Mouse (Mus musculus): ENCODE measurements around the gene BC051665. TPM values are rescaled to one million over a fixed set of nuclear protein-coding genes. Genes with fewer than 3 reads are reported as not detected.

Gene BC051665
- total RNA-seq, 1 experiment from 2014 or later, result not detected

DNA sequence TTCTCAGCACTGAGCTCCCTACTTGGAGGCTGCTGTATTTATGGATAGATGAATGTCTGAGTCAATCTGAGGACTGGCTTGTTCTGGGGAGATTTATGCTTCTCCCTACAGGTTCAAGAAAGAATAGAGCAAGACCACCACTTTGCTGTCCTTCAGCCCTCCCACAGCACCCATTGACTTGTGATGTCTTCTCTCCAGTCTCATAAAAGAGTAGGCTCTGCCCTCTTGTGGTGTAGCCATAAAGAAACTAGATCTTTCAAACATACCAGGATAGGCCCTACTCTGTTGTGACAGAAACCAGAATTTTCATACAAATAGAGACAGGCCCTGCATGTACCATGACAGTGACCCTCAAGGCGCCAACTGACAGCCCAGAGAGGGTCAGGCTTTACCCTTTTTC is 39.0 kb downstream of the BC051665 start:
- no peak for ATAC-seq (replicated peaks in 1 of 2; ENCODE audit: insufficient read depth in 1 of 2, low FRiP score in 2 of 2, low TSS enrichment in 1 of 2, low read depth in 1 of 2, poor library complexity in 2 of 2, severe bottlenecking in 2 of 2)

DNA sequence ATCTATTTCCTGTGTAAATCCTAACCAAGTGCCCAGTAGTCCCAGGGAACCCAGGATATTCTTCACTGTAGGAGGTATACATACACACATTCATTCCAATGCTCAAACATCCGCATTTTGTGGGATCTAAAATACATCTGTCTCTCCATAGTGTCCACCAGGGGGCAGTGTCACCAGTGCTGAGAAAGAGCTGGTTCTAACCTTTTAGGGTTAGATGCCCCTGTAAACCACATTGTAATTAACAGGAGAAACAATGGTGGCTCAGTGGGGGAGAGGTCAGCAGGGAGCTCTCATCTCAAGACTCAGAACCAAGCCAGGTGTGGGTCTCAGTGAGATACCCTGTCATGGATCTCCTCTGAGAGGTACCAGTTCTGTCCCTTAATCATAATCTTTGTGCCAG is 39.9 kb downstream of the BC051665 start:
- ATAC-seq (replicated peaks in 1 of 2; ENCODE audit: insufficient read depth in 1 of 2, low FRiP score in 2 of 2, low TSS enrichment in 1 of 2, low read depth in 1 of 2, poor library complexity in 2 of 2, severe bottlenecking in 2 of 2), result no peak

DNA sequence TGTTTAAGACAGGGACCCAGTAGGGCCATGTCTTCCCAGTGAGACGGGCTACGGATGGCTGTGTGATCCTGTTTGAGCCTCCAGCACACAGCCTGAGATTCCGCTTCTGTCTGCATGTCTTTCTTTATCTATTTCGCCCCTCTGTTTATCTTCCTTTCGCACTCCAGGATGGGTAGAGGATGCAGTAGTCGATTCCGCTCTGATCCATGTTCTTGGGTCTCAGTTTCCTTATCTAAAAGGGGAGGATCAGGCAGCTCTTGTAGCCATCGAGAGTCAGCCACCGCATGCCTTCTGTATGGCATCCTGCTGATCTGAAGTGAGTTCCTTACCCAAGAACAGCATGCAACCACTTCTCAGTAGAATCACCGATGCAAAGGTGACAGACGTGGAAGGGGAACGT is 40.8 kb downstream of the BC051665 start:
- no peak for ATAC-seq (replicated peaks in 1 of 2; ENCODE audit: insufficient read depth in 1 of 2, low FRiP score in 2 of 2, low TSS enrichment in 1 of 2, low read depth in 1 of 2, poor library complexity in 2 of 2, severe bottlenecking in 2 of 2)

DNA sequence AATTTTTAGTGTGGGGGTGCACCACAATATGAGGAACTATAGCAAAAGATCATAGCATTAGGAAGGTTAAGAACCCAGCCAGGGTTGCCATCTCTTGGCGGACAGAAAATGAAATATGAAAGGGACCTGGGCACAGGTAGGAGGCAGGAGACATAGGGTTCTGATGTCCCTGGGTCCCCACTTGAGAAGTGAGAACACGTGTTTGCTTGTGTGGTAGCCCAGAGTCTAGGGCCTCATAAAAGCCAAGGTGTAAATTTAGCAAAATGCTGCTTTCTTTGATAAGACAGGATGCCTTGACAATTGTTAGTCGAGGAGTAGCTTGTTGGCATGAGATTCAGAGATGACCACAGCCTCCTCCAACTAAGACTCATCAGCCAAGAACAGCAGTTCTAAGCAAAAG is 41.4 kb downstream of the BC051665 start:
- no peak for ATAC-seq (replicated peaks in 1 of 2; ENCODE audit: insufficient read depth in 1 of 2, low FRiP score in 2 of 2, low TSS enrichment in 1 of 2, low read depth in 1 of 2, poor library complexity in 2 of 2, severe bottlenecking in 2 of 2)

DNA sequence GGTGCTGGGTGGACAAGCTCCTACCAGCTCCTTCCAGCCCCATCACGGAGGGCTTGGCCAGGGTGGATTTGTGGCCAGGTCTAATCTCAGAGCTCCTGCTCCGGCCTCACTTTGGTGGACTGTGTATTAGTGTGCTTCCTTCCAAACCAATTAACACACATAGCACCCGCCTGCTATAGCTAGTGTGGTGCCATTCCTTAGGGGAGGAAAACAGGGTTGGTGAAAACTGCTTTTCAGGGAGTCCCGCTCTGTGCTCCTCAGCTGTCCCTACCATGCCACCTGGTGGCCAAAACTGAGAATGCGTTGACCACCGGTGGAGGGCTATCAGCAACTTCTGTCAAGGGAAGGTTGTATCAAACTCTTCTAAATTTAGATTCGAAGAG is 42.1 kb downstream of the BC051665 start:
- ATAC-seq (replicated peaks in 1 of 2; ENCODE audit: insufficient read depth in 1 of 2, low FRiP score in 2 of 2, low TSS enrichment in 1 of 2, low read depth in 1 of 2, poor library complexity in 2 of 2, severe bottlenecking in 2 of 2), result peak; percentile 52 to 66

DNA sequence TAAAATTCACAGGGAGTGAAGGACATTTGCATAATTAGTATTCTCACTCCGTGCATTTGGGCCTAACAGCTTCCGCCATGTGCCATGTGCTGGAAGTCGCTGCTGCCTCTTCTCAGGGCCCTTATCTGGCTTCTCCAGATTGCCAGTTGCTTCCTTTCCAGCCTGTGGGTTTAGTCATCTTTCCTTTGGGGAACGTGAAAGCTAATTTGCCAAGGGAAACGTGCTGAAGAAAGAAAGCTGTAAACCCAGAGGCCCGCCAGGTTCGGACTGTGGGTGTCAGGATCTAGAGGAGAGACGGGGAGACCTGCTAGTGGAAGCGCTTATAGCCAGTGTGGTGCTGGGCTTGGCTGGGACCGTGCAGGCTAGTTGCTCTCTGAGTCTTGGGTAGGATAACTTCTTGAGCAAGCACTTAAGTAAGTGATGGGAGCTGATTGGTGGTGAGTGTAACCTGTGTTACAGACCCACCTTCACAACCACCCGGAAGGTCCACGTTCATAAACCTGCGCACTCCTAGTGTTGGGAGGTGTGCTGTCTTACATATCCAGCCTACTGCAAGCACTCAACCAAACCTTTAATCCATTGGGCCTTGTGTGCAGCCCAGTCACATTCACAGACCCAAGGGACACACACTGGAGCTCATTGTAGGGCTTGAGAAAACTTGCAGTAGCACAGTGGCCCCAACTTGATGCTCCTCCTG is 42.6 kb downstream of the BC051665 start:
- peak; percentile 71 to 74 for ATAC-seq (replicated peaks in 1 of 2; ENCODE audit: insufficient read depth in 1 of 2, low FRiP score in 2 of 2, low TSS enrichment in 1 of 2, low read depth in 1 of 2, poor library complexity in 2 of 2, severe bottlenecking in 2 of 2)

DNA sequence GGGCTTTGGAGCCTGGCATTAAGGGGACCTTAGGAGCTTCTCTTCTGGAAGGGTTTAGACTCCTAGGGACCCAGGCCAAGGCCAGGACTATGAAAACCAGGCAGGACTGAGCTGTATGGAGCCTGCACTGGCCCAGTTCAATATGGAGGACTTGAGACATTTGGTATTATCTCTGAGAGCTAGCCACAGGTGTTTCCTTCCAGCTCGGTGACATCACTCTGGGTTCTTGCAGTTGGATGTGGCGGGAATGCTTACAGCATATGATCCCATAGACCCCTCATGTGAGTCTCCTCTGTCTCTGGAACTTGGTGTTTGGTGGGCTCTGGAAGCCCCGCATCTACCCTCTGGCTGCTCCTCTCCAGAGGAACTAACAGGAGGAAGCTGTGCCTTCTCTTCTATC is 43.6 kb downstream of the BC051665 start:
- no peak for ATAC-seq (replicated peaks in 1 of 2; ENCODE audit: insufficient read depth in 1 of 2, low FRiP score in 2 of 2, low TSS enrichment in 1 of 2, low read depth in 1 of 2, poor library complexity in 2 of 2, severe bottlenecking in 2 of 2)

DNA sequence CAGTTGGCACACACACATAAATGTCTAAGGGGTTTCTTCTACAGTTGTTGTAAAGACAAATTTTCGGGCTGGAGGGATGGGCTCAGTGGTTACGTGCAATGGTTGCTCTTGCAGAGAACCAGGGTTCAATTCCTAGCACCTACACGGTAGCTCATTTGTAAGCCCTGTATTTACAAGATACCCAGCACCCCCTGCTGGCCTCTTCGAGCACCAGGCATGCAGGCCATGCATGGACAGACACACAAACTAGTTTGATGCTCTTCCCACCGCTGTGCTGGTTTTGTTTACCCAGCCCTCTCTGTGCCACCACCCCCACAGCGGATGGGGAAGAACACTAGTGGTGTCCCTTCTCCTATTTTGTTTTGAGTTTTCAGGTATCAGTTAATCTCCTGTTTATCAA is 45.9 kb downstream of the BC051665 start:
- ATAC-seq (replicated peaks in 1 of 2; ENCODE audit: insufficient read depth in 1 of 2, low FRiP score in 2 of 2, low TSS enrichment in 1 of 2, low read depth in 1 of 2, poor library complexity in 2 of 2, severe bottlenecking in 2 of 2), result no peak

DNA sequence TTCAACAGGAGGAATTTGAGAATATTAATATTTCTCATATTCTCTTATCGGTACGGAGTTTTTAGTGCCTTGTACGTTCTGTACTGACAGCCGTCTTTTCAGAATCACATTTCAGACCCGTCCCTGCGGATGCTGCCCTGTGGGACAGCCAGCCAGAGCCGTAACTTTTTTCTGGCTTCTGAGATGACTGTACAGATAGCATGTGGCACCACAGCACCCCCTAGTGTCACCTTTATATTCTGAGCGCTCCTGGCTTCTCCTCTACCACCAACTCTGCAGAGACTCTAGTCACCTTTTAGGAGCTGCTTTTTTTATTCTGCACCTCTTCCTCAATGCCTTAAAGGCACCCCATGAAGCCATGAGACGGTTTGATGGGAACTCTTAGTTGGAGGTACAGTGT is 47.7 kb downstream of the BC051665 start:
- peak; percentile 69 to 77 for ATAC-seq (replicated peaks in 1 of 2; ENCODE audit: insufficient read depth in 1 of 2, low FRiP score in 2 of 2, low TSS enrichment in 1 of 2, low read depth in 1 of 2, poor library complexity in 2 of 2, severe bottlenecking in 2 of 2)

DNA sequence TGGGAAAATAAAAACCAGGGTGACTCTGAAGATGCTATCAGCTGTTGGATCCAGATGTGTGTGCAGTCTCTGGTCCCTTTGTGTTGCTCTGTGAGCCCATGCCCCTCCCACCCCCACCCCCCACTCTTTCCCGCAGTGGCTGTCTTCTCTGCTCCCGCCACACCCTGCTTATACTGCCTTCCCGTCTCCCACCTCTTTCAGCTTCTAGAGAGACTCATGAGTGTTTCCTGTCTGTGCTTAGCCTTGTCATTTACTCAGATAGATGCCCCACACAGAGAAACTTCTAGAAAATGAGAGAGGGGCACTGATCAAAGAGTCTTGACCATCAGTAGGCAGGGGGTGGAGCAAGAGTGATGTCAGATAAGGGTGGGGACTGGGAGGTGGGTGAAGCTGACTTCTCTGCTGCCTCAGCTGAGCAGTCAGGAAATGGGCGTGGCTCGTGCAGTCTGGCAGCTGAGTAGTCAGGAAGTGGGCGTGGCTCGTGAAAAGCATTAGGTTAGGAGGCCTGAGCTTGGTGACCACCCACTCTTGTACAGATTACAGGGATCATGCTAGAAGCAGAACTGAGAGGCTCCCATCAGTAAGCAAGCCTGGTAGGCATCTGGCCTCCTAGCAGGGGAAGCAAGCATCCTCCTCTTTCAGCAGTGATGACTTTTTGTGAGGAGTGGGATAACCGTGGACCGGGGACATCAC is 48.4 kb downstream of the BC051665 start:
- ATAC-seq (replicated peaks in 1 of 2; ENCODE audit: insufficient read depth in 1 of 2, low FRiP score in 2 of 2, low TSS enrichment in 1 of 2, low read depth in 1 of 2, poor library complexity in 2 of 2, severe bottlenecking in 2 of 2), result peak; percentile 93

DNA sequence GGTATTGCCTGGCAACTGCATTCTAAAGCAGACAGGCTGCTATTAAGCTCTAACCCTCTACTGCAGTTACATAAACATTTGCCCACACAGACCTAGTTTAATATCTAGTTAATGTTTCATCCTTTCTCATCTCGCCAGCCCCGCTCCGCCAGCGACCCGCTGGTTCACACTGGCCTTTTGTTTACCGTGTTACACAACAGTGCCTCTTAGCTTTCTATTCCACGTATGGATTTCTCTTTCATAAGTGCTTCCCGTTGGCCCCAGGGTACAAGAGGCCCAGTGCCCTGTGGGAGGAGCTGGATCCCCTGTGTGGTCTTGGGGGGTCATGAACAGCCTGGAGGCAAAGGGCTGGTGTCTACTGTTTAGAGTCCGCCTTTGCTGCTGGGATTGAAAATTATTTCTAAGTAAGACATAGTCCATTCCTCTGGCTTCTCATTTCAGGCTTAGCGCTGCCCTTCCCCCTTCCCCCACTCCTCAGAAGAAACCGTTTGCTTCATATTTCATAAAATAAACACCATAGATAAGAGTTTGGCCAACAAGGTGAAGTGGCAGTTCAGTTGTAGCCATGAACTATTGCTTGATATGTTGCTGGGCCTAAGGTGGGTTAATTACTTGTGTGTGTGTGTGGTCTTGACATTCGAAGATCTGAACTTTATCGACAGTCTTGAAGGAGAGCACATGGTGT is 49.6 kb downstream of the BC051665 start:
- ATAC-seq (replicated peaks in 1 of 2; ENCODE audit: insufficient read depth in 1 of 2, low FRiP score in 2 of 2, low TSS enrichment in 1 of 2, low read depth in 1 of 2, poor library complexity in 2 of 2, severe bottlenecking in 2 of 2), result no peak

DNA sequence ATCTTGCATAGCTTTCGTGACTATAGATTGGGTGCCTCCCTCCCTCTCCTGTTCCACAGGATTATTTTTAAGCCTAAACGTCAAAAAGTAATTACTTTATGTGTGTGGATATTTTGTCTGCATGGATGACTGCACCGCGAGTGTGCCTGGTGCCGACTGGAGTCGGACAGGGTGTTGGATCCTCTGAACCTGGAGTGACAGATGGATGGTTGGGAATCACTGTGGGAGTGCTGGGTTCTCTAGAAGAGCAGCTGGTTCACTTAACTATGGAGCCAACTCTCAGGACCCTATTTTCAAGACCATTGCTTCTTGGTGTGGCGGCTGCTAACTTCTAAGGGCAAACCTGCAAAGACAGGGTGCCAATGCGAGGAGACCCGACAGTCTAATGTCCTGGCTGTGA is 50.9 kb downstream of the BC051665 start:
- no peak for ATAC-seq (replicated peaks in 1 of 2; ENCODE audit: insufficient read depth in 1 of 2, low FRiP score in 2 of 2, low TSS enrichment in 1 of 2, low read depth in 1 of 2, poor library complexity in 2 of 2, severe bottlenecking in 2 of 2)

Other genes starting within 250 kb of the BC051665 start
- gene Dapk1, start 184.4 kb downstream of the BC051665 start, total RNA-seq (2017), result 7.6 and 12.0 TPM in 2 replicates
- not detected in 2 replicates for gene Ctsll3, start 16.5 kb upstream of the BC051665 start, total RNA-seq (2017)
- not detected in 2 replicates for gene 4930486L24Rik, start 78.1 kb upstream of the BC051665 start, total RNA-seq (2017)
- 11.0 and 14.9 TPM in 2 replicates for gene Gm49392, start 110.5 kb upstream of the BC051665 start, total RNA-seq (2017)
- 147 and 258 TPM in 2 replicates for gene Ctla2b, start 111.1 kb upstream of the BC051665 start, total RNA-seq (2017)
- not detected in 2 replicates for gene Tpbpb, start 118.5 kb upstream of the BC051665 start, total RNA-seq (2017)
- 4.8 TPM in 1 of 2 replicates, not detected in the other for gene Gm49393, start 149.2 kb upstream of the BC051665 start, total RNA-seq (2017)
- gene Gm49391, start 150.2 kb upstream of the BC051665 start, total RNA-seq (2017), result 41.7 and 71.4 TPM in 2 replicates
- gene Ctla2a, start 150.3 kb upstream of the BC051665 start, total RNA-seq (2017), result 1,100 and 1,226 TPM in 2 replicates
- gene Tpbpa, start 155.6 kb upstream of the BC051665 start, total RNA-seq (2017), result not detected in 2 replicates
- not detected in 2 replicates for gene Ctsj, start 219.6 kb upstream of the BC051665 start, total RNA-seq (2017)

All from hematopoietic stem cell, adult 5-6 weeks (primary cell).